In genomic region chr7:98164382-98164998, GRCm38 (mm10) we compare ENCODE assay signal across 9 mouse cellular contexts. TPM values are rescaled to one million over a fixed set of nuclear protein-coding genes. Genes with fewer than 3 reads are reported as not detected.
DNase-seq lines count a peak whose midpoint lies in the region; ATAC-seq and TF ChIP-seq lines count a peak whose summit lies in the region.
"Had no signal": no experiment of that assay in that cellular context is flagged by ENCODE, and none has a peak within 500 bp of the region (broad histone marks: within the 10 kb centered on the region; RNA-seq: fewer than 3 reads in every experiment).

No protein-coding gene starts in this region.

- ATAC-seq in heart, embryonic 15.5 days (replicated peaks; ENCODE audit: insufficient number of reproducible peaks, insufficient read depth, low FRiP score, low read depth) = no peak
- 0 out of 2 replicates have a peak, but pooled peaks have one; percentile 14 for ATAC-seq in neural tube, embryonic 11.5 days (ENCODE audit: insufficient read depth, low FRiP score, low TSS enrichment)
- ATAC-seq in neural tube, embryonic 15.5 days (ENCODE audit: low FRiP score) = no peak
- 0 out of 2 replicates have a peak, but pooled peaks have one; percentile 5 for ATAC-seq in intestine, postnatal 0 days
- ATAC-seq: forebrain, embryonic 16.5 days had no signal

- 80% methylated on average over 9 of the region's 9 CpGs for WGBS in heart, embryonic 15.5 days
- 80% methylated on average over 9 of the region's 9 CpGs for WGBS in neural tube, embryonic 11.5 days
- WGBS in neural tube, embryonic 15.5 days = 69% methylated on average over 9 of the region's 9 CpGs
- WGBS in intestine, postnatal 0 days = 71% methylated on average over 9 of the region's 9 CpGs

- H3K9ac ChIP-seq in heart, embryonic 15.5 days = no peak overlapping the region
- H3K9ac ChIP-seq in neural tube, embryonic 11.5 days (ENCODE audit: low read length) = no peak overlapping the region
- H3K9ac ChIP-seq in neural tube, embryonic 15.5 days (replicated peaks) = no peak overlapping the region
- no peak overlapping the region for H3K9ac ChIP-seq in intestine, postnatal 0 days (ENCODE audit: low read depth, low read length)

- H3K4me2 ChIP-seq in heart, embryonic 15.5 days = no peak overlapping the region
- H3K4me2 ChIP-seq in neural tube, embryonic 11.5 days (ENCODE audit: low read depth) = no peak overlapping the region
- no peak overlapping the region for H3K4me2 ChIP-seq in neural tube, embryonic 15.5 days
- peak overlapping the region; percentile 28 for H3K4me2 ChIP-seq in intestine, postnatal 0 days (replicated peaks; ENCODE audit: low read depth)

- TF ChIP-seq CTCF in intestine, postnatal 0 days (IDR thresholded peaks at IDR 0.05; ENCODE audit: low read depth) = no peak

- H3K4me1 ChIP-seq in heart, embryonic 15.5 days (replicated peaks) = peaks cover 38% of the 10 kb centered on the region
- H3K4me1 ChIP-seq in neural tube, embryonic 11.5 days (ENCODE audit: control insufficient read depth, insufficient read depth, low read length) = peaks cover 12% of the 10 kb centered on the region; the same call in 1 of the 2 replicates
- H3K4me1 ChIP-seq in neural tube, embryonic 15.5 days = peaks cover 25% of the 10 kb centered on the region
- no peaks in the 10 kb centered on the region for H3K4me1 ChIP-seq in intestine, postnatal 0 days (replicated peaks; ENCODE audit: control insufficient read depth, insufficient read depth, low read length)

- DNase-seq in heart, postnatal 14 days = no peak
- no peak for DNase-seq in neural tube, embryonic 11.5 days (ENCODE audit: low spot score)
- DNase-seq in thymus, postnatal 10 days (ENCODE audit: low spot score in 2 of 2) = peak; percentile 56 to 60
- no peak for DNase-seq in cerebellum, postnatal 25 days
- DNase-seq in MN1 (ENCODE audit: low spot score) = no peak

- intact Hi-C loops in heart, postnatal 14 days (cut with DNase I) = no loop called here

- no peaks in the 10 kb centered on the region for H3K36me3 ChIP-seq in heart, embryonic 15.5 days
- no peaks in the 10 kb centered on the region; the same call in 1 of the 2 replicates for H3K36me3 ChIP-seq in neural tube, embryonic 11.5 days (ENCODE audit: control insufficient read depth, insufficient read depth, low read length)
- H3K36me3 ChIP-seq in neural tube, embryonic 15.5 days = peaks cover 6% of the 10 kb centered on the region
- H3K36me3 ChIP-seq in intestine, postnatal 0 days (ENCODE audit: control insufficient read depth, insufficient read depth) = no peaks in the 10 kb centered on the region

- no peaks in the 10 kb centered on the region for H3K9me3 ChIP-seq in heart, embryonic 15.5 days (replicated peaks)
- H3K9me3 ChIP-seq in neural tube, embryonic 11.5 days (ENCODE audit: control insufficient read depth, low read length) = no peaks in the 10 kb centered on the region
- H3K9me3 ChIP-seq in neural tube, embryonic 15.5 days (replicated peaks) = no peaks in the 10 kb centered on the region
- H3K9me3 ChIP-seq in intestine, postnatal 0 days (ENCODE audit: control insufficient read depth) = no peaks in the 10 kb centered on the region

- no peak overlapping the region for H3K4me3 ChIP-seq in heart, embryonic 15.5 days
- no peak overlapping the region for H3K4me3 ChIP-seq in neural tube, embryonic 11.5 days (ENCODE audit: low read depth, low read length)
- no peak overlapping the region for H3K4me3 ChIP-seq in neural tube, embryonic 15.5 days (replicated peaks)
- no peak overlapping the region for H3K4me3 ChIP-seq in intestine, postnatal 0 days (ENCODE audit: low read depth, low read length)

- peak overlapping the region; percentile 20 for H3K27ac ChIP-seq in heart, embryonic 15.5 days
- H3K27ac ChIP-seq in neural tube, embryonic 11.5 days (ENCODE audit: low read depth, low read length) = no peak overlapping the region
- H3K27ac ChIP-seq in neural tube, embryonic 15.5 days (replicated peaks) = no peak overlapping the region
- peak overlapping the region; percentile 77; the same call in 1 of the 2 replicates for H3K27ac ChIP-seq in intestine, postnatal 0 days (ENCODE audit: low read depth, low read length)

- H3K27me3 ChIP-seq in heart, embryonic 15.5 days = no peaks in the 10 kb centered on the region
- H3K27me3 ChIP-seq in neural tube, embryonic 11.5 days (ENCODE audit: control insufficient read depth, insufficient read depth, low read length) = no peaks in the 10 kb centered on the region
- no peaks in the 10 kb centered on the region for H3K27me3 ChIP-seq in neural tube, embryonic 15.5 days (replicated peaks)
- no peaks in the 10 kb centered on the region for H3K27me3 ChIP-seq in intestine, postnatal 0 days (replicated peaks; ENCODE audit: control insufficient read depth, insufficient read depth, low read length)

RNA-seq across cellular contexts. Expression of gene Capn5, which starts 13.6 kb away (rescaled TPM):
- 2.7 and 9.1 TPM in 2 replicates for polyA plus RNA-seq in heart, embryonic 15.5 days (2015; fragmentation: Nextera tagmentation; extraction: Ambion mirVana)
- 1 to 10 TPM; 2.7 to 3.9 TPM for total RNA-seq in heart, postnatal 14 days (2021)
- polyA plus RNA-seq in neural tube, embryonic 11.5 days (2014; fragmentation: Nextera tagmentation; extraction: Ambion mirVana) = 8.0 and 8.2 TPM in 2 replicates
- polyA plus RNA-seq in neural tube, embryonic 15.5 days (2015; fragmentation: Nextera tagmentation; extraction: Ambion mirVana) = 23.6 and 29.4 TPM in 2 replicates
- polyA plus RNA-seq in intestine, postnatal 0 days (2015; fragmentation: Nextera tagmentation; extraction: Ambion mirVana) = 3.3 and 3.4 TPM in 2 replicates

RNA-seq across cellular contexts. Expression of gene Omp, which starts 19.2 kb away (rescaled TPM):
- 0.08 and 0.27 TPM in 2 replicates for polyA plus RNA-seq in heart, embryonic 15.5 days (2015; fragmentation: Nextera tagmentation; extraction: Ambion mirVana)
- under 1 TPM; 0.22 TPM for total RNA-seq in heart, postnatal 14 days (2021)
- 0.22 and 0.24 TPM in 2 replicates for polyA plus RNA-seq in neural tube, embryonic 11.5 days (2014; fragmentation: Nextera tagmentation; extraction: Ambion mirVana)
- polyA plus RNA-seq in neural tube, embryonic 15.5 days (2015; fragmentation: Nextera tagmentation; extraction: Ambion mirVana) = 0.81 and 0.91 TPM in 2 replicates
- polyA plus RNA-seq in intestine, postnatal 0 days (2015; fragmentation: Nextera tagmentation; extraction: Ambion mirVana) = 0.10 and 0.26 TPM in 2 replicates

RNA-seq across cellular contexts. Expression of gene B3gnt6, which starts 34.8 kb away (rescaled TPM):
- 0.19 TPM in 1 of 2 replicates, not detected in the other for polyA plus RNA-seq in heart, embryonic 15.5 days (2015; fragmentation: Nextera tagmentation; extraction: Ambion mirVana)
- total RNA-seq in heart, postnatal 14 days (2021) = not detected
- polyA plus RNA-seq in neural tube, embryonic 11.5 days (2014; fragmentation: Nextera tagmentation; extraction: Ambion mirVana) = 0.16 and 0.39 TPM in 2 replicates
- 0.49 and 0.77 TPM in 2 replicates for polyA plus RNA-seq in neural tube, embryonic 15.5 days (2015; fragmentation: Nextera tagmentation; extraction: Ambion mirVana)
- polyA plus RNA-seq in intestine, postnatal 0 days (2015; fragmentation: Nextera tagmentation; extraction: Ambion mirVana) = 0.08 and 0.21 TPM in 2 replicates

RNA-seq across cellular contexts. Expression of gene Myo7a, which starts 45.2 kb away (rescaled TPM):
- polyA plus RNA-seq in heart, embryonic 15.5 days (2015; fragmentation: Nextera tagmentation; extraction: Ambion mirVana) = 5.1 and 7.5 TPM in 2 replicates
- 1 to 10 TPM; 5.4 to 6.3 TPM for total RNA-seq in heart, postnatal 14 days (2021)
- 11.3 and 13.5 TPM in 2 replicates for polyA plus RNA-seq in neural tube, embryonic 11.5 days (2014; fragmentation: Nextera tagmentation; extraction: Ambion mirVana)
- polyA plus RNA-seq in neural tube, embryonic 15.5 days (2015; fragmentation: Nextera tagmentation; extraction: Ambion mirVana) = 14.4 and 16.0 TPM in 2 replicates
- polyA plus RNA-seq in intestine, postnatal 0 days (2015; fragmentation: Nextera tagmentation; extraction: Ambion mirVana) = 24.0 and 25.0 TPM in 2 replicates

Comparison
In these comparisons a context has a peak if more than half of its experiments do, and no peak if none do; other contexts are left out.
1. ATAC-seq: peak in neural tube, embryonic 11.5 days (single experiment) and intestine, postnatal 0 days (single experiment); none in heart, embryonic 15.5 days (single experiment) and neural tube, embryonic 15.5 days (single experiment).
2. H3K27ac ChIP-seq: peak in heart, embryonic 15.5 days (single experiment) and intestine, postnatal 0 days (single experiment); none in neural tube, embryonic 11.5 days (single experiment) and neural tube, embryonic 15.5 days (single experiment).
3. DNase-seq: peak in thymus, postnatal 10 days (2 of 2); none in heart, postnatal 14 days (0 of 2), neural tube, embryonic 11.5 days (single experiment), cerebellum, postnatal 25 days (0 of 2) and MN1 (single experiment).